Mouse (Mus musculus) thymus, postnatal 4 days (tissue): ENCODE data around the gene Fam217b.

Source experiments
- DNase-seq: peaks from one replicate; pipeline ENCODE4 v3.0.0; 2021

The Fam217b gene

DNA sequence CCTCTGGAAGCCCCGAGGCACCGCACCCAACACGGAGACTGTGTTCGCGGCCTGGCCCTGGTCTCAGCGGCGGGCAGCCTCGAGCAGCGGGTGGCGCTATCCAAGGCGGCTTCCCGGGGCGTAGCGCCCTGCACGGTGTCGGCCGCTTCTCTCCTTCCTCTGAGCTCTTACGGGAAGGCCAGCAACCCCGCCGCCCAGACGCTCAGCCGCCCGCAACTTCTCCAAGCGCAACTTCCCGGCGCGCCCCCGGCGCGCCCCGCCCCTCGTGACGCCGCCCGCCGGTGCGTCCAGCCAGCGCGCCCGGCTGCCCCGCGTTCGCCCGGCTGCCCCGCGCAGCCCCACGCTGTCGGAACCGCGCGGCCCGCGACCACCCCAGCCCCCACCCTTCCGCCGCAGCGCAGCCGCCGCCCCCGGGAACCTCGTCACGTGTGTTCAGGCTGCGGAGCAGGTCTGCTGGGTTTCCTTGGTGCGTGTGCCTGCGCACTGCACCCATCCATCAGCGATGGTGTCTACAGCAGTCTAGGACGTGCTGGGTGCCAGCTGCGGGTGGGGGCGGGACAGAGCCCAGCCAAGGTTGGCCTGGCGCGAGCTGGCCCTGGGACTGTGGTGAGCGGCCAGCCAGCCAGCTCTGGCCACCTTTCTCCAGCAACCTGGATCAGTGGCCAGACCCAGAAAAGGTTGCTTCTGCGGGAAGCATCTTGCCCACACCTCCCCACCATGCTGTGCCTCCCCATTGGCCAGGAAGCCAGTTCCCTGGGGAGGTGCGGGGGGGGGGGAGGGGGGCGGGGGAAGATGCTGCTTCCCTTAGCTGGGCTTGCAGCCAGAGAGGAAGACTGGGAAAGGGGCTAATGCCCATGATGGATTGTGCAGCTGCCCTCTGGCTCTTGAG, at the start of gene Fam217b, which contains the start of gene Ppp1r3d:
Gene Fam217b (plus strand): TSS at position 264 of the 889 bp plus-strand sequence.
Gene Ppp1r3d (minus strand): TSS at position 212 of the 889 bp plus-strand sequence.
- DNase-seq: peak; percentile 34

DNA sequence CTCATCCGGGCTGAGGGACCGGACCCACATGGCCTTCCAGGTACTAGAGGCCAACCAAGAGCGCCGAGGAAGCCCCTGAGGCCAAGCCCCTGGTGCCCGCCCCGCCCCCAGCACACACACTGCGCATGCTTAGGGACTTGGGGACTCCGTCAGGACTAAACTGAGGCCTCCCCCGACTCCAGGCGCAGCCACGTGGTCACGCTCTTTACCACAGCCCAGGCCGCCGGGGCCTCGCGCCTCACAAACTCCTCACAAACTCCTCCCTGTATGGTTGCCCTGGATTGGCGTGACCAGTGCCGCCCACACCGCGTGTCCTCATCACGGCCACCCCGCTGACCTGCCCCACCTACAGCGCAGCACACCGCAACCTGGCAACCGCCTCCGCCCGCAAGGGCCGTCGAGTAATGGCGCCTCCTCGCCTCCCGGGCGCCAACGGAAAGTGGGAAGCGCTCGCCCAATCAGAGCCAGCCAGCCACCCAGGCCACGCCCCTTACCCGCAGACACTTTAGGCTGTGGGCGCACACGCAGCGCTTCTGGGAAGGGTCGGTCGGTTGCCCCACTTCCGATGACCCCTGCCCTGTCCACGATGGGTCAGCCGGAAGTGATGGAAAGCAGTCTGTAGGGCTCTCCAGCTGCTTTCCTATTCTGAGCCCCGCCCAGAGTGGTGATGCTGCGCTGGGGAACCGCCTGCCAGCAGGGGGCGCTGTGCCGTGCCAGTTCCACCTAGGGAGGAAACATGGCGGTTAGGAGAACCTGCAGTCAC, 7.1 kb upstream of the Fam217b start, which contains the start of gene Sycp2:
Gene Sycp2 (minus strand): TSS at position 633 of the 763 bp plus-strand sequence.
- DNase-seq: peak; percentile 45

DNA sequence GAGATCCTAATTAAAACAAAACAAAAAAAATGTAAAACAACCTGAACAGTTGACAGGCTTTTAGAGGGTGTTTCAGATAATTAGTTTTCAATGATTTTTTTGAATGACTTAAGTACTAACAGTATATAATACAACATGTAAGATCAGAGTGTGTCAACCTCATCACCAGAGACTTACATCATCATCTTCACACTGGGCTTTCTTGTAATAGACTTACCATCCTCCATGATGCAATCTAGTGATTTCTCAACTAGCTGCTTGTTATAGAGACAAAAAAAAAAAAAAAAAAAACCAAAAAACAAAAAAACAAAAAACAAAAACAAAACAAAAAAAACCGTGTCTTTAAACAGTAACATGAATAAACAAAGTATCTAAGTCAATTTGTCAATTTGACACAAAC, 5.3 kb upstream of the Fam217b start:
- DNase-seq: no peak

DNA sequence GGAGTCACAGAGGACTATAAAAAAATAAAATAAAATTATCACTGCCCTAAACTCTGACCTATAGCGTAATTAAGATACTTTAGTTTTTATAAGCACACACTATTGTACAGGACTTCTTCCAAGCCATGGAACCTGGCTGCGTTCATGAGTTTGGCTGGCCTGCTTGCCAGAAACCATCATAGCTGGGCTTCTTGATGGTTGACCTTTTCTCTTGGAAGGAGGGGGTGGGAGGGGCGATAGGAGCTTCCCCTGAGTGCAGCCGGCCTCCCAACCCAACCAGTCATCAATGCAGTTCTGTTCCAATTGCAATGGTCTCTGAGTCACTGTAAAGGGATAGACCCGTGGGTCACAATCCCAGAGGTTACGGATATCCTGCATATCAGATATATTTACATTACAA, 4.0 kb upstream of the Fam217b start:
- no peak for DNase-seq

DNA sequence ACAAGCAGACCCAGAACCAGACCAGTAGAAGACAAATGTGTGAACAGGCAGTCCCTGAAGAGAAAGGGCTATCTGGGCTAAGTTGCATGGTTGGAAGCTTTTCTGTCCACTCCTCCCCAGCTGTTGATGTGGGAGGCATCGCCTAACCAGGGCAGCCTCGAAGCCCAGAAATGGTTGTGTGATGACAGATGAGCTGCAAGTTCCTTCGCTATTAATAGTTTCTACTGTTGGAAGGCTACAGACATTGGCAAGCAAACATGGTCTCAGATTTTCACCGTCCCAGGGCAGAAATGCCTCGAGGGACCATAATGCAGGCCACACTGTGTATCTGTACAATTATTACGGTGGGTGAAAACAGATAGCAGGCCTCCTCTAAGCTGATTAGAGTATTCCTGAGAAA, 1.7 kb upstream of the Fam217b start:
- no peak for DNase-seq

DNA sequence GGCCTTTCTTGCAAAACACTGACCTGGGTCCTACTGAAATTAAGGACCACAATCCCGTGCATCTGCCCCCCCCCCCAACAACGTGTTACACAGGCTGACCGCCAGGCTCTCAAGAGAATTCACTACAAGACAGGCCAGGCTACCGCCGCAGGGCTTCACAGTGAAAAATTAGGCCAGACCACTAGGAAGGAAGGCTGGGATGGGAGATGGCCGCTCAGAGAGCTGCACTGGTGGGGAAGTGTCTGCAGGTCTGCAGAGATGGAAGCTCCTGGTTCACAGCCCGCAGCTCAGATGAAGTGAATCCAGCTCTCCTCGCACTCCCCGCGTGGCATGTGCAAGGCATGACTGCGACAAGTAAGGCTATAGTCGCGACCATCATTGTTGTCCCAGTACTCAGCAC, 1.2 kb upstream of the Fam217b start:
- DNase-seq: no peak

DNA sequence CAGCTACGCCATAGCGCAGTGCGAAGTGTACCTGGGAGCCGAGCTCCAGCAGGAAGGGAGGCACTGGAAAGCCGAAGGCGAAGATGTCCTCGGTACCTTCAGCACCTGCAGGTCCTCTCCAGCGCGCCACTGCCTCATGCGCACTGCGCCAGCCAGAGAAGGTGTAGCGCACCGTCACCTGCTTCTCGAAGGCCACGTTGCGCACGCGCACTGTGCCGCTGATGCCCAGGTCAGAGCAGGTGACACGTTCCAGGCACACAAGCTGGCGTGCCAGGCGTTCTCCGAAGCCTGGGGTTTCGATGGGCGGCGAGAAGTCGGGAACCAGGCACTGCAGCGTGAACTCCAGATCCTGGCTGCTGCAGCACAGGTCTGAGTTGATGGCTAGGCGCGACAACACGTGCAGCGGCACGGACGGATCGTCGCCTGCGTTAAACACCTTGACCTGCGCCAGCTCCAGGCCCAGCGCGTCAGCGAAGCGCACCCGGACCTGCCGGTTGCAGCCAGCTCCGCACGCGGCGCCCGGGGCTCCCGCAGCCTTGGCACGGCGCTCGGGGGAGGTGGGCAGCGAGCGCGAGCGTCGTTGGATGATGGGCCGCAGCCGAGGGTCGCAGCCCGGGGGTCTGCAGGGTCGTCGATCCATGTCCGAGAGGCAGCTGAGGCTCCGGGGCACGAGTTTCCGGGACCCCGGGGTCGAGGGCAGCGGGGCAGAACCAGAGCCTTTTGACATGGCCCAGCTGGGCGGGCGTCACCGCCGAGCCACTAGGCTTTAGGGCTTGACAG, 653 bp upstream of the Fam217b start:
- no peak for DNase-seq

DNA sequence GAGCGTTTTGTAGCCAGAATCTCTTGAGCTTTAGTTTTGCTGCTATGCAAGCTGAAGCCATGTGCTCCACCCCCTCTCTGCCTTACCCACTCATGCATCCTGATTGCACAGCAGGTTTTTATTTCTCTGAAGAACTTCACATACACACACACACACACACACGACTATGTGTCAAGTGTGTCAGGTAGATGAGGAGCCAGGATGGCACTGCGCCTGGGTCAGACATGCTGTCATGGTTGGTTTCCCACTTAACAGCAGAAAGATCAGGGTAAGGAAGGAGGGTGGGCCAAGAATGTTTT, 775 bp downstream of the Fam217b start:
- no peak for DNase-seq

DNA sequence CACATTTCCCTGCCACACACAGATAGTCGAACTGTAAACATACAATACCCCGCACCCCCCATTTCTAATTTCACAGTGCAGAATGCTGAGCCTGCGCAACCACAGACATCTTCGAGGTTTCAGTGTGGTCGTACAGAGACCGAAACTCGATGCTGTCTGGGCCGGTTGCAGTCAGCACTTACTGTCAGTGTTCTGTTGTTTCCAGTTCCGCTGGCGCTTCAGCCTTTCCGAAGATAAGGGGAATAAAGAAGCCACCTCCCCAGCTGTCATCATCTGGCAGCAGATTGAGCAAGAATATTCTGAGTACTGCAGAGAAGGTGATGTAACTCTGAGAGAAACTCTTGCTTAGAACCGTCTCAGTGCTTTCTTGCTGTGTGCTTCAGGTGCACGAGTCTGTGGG, 2.1 kb downstream of the Fam217b start:
- no peak for DNase-seq

DNA sequence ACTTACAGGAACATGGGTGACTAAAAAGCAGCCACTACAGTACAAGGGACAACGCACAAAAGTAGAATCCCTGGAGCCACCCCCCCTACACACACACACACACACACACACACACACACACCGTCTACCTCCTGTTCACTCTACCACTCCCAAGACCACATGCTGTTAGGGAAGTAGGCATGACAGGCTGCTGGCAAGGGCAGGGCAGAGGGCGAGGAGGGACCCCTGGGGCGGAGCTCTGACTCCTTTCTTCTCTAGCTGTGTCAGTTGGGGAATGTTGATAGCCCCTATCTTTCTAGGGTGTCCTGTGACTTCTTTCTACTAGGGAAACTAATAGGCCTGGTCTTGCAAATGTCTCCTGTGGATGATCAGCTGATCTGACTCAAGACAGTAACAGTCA, 2.6 kb downstream of the Fam217b start:
- no peak for DNase-seq

DNA sequence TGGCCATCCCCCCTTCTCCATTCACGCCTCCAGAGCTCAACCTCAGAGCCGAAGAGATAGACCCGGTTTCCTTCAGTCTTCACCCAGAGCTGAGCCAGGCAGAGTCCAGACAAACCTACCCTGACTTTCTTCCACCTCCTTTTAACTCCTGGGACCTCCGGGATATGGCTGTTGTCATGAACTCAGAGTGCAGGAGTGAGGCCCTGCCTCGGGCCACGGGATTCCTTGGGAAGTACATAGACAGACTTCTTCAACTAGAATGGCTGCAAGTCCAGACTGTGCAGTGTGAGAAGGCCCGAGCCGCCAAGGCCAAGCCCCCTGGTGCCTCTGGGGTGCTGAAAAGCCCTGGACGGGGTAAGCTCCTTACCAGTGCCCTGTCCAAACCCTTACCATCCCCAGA, 6.3 kb downstream of the Fam217b start:
- DNase-seq: no peak

DNA sequence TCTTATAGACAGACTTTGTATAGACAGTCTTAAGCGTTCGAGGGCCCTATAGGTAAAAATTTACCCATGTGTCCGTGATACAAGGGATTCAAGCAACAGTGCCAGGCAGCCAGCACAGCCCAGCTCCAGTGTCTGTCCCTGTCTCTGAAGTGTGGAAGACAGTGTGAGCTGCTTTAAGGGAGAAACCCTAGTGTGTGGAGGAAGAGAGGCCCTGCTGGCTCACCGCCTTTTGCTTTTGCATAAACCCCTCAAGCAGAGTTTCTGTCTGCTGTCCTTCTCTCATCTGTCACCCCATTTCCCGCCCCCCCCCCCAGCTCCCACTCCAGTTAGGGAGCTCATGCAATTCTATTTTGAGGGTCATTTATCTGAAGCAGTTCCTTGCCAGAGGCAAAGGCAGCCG, 7.3 kb downstream of the Fam217b start:
- DNase-seq: no peak

DNA sequence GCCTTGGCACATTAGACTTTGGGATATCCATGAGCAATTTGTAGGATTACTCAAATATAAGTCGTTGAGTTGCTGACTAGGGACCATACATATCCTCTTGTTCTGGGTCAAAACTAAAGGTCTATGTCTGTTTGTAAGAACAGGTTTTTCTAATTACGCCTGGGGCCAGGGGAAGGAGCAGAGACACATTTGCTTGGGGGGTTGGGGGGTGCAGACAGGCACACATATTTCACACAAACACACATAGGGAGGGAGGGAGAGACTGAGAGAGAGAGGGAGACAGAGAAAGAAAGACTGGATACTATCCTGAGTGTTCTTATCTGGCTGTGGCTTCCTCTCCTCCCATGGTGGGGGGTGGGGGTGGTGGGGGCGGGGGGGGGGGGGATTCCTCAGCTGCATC, 7.9 kb downstream of the Fam217b start:
- DNase-seq: no peak

DNA sequence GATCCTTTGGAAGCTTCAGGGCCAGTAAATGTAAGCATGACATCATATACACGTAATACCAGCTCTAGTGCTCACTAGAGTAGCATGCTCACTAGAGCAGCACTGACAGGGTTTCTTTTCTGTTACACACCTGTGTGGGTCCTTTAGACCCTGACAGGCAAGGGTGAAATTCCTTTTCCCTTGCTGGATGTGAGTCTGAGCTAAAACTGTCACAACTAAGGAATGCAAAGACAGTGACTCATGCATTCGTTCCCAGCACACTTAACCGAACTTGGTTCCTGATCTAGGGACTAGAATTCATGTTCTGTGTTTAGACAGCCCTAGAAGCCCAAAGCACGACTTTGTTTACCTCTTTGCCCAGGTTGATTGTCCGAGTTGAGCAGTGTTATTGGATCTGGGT, 8.9 kb downstream of the Fam217b start:
- DNase-seq: no peak

DNA sequence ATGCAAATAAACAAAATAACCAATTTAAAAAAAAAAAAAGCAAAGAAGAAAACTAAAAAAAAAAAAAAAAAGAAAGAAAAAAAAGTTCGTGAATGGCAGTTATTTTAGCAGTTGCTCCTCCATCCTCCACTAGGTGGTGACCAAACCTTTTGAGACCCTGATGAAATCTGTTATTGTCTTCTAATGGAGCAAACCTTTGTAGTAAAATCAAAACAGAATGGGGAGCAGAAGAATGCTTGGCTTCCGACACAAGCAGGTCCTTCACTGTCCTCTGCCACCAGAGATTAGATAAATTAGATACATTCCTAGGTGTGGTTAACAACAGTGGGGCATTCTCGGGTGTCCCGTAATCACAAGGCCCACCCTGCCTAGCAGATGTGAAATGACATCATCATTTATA, 11.9 kb downstream of the Fam217b start:
- no peak for DNase-seq

DNA sequence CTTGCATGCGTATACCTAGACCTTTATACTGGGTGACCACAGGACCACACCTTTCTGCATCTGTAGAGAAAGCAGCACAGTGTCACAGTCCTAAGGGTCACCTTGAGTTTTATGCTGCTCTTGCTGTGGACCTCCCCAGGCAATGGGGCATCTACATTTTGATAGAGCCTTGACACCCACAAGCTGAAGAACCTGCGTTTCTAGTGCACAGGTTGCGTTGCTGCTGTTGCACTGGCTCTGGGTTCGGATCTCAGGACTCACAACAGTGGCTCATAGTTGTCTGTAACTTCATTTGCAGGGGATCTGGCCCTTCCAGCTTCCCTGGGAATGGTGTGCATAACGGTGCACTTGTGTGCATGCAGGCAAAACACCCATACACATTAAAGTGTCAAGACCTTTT, 12.9 kb downstream of the Fam217b start:
- no peak for DNase-seq

DNA sequence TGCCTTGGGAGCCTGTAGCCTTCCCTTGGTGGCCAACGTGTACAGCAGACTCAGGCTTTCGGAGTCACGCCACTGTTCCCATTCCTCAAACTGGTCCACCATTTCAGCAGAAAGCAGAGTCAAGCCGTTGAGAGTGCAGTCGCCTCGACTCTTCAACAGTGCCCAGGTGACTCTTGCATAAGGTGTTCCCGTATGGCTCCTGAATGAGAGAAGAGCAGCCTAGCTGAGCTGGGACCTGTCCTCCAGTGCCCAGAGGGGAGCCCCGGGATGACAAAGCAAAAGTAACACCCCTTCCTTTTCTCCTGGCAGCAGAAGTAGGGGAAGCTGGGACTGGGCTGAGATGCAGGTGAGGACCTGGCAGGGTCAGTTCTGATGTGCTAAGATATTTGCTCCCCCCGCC, 13.9 kb downstream of the Fam217b start:
- DNase-seq: no peak

DNA sequence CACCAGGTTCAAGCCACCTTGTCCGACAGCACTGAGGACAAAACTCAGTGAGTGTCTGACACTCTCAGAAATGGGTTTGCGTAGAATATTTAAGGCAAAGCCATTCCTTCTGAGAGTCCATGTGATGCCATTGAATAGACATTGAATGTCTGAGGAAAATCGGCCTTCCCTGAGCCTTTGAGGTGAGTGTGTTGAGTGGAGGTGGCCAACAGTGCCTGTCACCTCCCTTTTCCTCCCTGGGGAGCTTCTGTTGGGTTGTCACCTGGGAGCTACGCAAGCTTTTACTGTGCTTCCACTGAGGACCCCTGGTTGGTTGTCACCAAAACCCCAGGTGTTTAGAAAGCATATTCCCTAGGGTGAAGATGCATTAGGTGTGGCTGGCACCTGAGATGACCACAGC, 14.4 kb downstream of the Fam217b start:
- no peak for DNase-seq

DNA sequence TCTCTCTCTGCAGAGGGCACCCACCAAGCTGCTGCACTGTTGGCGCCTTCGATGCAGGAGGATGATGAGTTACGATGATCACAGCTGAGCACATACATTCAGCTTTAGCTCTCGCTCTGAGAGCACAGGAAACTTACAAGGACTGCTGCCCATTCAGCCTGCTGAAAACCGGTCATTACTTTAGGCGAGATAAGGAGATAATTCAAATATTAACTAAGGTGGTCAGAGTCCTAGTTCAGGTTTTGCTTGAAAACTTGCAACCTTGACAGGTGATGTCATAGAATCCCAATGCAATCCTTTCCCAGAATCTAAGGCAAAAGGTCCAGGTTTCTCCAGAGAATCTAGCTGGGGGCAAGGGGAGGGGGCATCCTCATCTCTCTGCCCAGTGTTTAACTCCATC, 15.1 kb downstream of the Fam217b start:
- no peak for DNase-seq

DNA sequence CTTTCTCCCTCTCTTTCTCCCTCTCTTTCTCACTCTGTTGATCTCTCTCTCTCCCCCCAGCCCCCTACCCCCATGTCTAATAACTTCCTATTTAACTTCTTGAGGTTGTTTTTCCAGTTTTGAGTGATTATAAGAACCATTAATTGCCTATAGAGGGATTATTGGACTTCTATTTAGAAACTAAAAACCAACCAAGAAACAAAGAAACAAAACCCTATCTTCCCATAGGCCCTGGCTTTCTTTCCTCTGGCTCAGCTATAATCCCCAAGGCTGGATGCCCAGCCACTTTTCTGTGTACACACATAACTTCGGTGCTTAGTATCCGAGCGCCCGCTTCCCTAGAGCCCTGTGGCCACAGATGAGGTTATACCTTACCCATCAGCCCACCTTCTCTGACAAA, 15.9 kb downstream of the Fam217b start, which contains the start of gene Cdh26:
Gene Cdh26 (plus strand): TSS at position 301 of the 400 bp plus-strand sequence.
- no peak for DNase-seq

DNA sequence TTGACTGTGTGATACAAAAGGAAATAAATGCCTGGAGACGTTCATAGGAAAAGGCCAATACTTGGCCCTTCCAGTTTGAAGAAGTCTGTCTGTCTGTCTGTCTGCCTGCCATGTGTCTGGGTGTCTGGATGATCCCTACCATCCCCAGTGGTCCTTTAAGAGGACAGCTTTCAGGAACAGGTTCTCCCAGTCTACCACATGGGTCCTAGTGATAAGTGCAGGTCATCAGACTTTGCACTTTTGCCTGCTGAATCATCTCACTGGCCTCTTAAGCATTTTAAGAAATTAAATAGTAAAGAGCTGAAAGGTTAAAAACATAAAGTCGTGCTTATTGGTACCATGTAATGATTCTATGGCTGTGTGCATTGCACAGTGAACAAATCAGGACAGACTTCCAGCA, 19.2 kb downstream of the Fam217b start:
- no peak for DNase-seq

DNA sequence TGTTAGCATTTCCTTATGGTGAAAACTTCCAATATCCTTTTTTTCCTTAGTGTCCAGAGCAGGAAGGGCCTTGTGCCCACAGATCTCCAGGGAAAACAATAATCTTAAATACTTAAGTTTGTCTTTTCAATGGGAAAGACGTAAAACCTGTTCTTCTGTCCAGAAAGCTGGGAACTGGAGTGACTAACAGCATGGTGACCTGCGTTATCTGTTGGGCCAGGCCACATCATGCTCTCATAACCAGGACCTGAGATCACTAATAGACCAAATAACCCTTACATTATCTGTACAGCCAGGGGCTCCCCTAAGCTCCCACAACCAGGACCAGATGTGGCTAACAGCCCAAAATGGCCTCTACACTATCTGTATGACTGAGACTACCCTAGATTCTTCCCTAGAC, 19.6 kb downstream of the Fam217b start:
- DNase-seq: no peak

DNA sequence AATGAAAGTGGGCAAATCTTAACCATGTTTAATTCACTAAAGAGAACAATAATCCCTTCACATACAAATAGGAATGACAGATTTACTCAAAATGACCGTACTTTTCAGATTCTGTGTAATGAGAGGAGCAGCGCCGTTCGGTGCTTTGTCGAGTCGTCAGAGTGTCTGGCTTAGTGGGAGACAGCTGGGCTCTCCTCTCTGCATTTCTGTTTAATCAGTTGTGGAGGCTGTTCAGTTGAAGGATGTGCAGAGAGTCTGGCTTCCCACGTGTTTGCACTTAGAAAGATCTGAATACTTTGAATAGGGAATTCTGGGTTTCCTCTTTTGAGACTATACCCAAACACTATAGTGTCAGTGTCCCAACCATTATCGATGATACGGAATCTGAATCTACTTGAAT, 23.0 kb downstream of the Fam217b start:
- no peak for DNase-seq
